Mouse (Mus musculus): Measurements from ENCODE around the gene Ttc12. TPM values are rescaled to one million over a fixed set of nuclear protein-coding genes. Genes with fewer than 3 reads are reported as not detected.

Gene Ttc12
- polyA plus RNA-seq, 2 experiments: 1.0 to 2.3 TPM

- ATAC-seq (ENCODE audit: low FRiP score, low read depth) (no peak), DNase-seq (ENCODE audit: low spot score) (no peak)
- no peaks in the 10 kb centered on the region for H3K9me3 ChIP-seq (ENCODE audit: control insufficient read depth, low read length)
- no peak overlapping the region for H3K4me3 ChIP-seq (replicated peaks; ENCODE audit: low read length)
- peaks cover 24% of the 10 kb centered on the region for H3K36me3 ChIP-seq (ENCODE audit: control insufficient read depth, insufficient read depth, low read length)
- H3K4me2 ChIP-seq (replicated peaks; ENCODE audit: low read depth, low read length, severe bottlenecking): no peak overlapping the region
- no peak overlapping the region for H3K9ac ChIP-seq (ENCODE audit: low read depth, low read length, severe bottlenecking)
- WGBS: 89% methylated on average over 3 of the region's 3 CpGs
- no peaks in the 10 kb centered on the region for H3K4me1 ChIP-seq (ENCODE audit: control insufficient read depth, insufficient read depth, low read length)
- no peaks in the 10 kb centered on the region for H3K27me3 ChIP-seq (ENCODE audit: control insufficient read depth, insufficient read depth, low read length)
- TF ChIP-seq POLR2A (IDR thresholded peaks at IDR 0.05; ENCODE audit: borderline replicate concordance, extremely low read depth, insufficient read depth, insufficient read length): no peak
- no peak overlapping the region for H3K27ac ChIP-seq (replicated peaks; ENCODE audit: low read depth, low read length)
These were observed 23.1 kb upstream of the Ttc12 start for GRCm38 (mm10) chr9:49509094-49509493.

- no peak overlapping the region for H3K4me2 ChIP-seq (replicated peaks; ENCODE audit: low read depth, low read length, severe bottlenecking)
- H3K36me3 ChIP-seq (ENCODE audit: control insufficient read depth, insufficient read depth, low read length): peaks cover 24% of the 10 kb centered on the region
- no peak overlapping the region for H3K27ac ChIP-seq (replicated peaks; ENCODE audit: low read depth, low read length)
- no peaks in the 10 kb centered on the region for H3K9me3 ChIP-seq (ENCODE audit: control insufficient read depth, low read length)
- TF ChIP-seq POLR2A (IDR thresholded peaks at IDR 0.05; ENCODE audit: borderline replicate concordance, extremely low read depth, insufficient read depth, insufficient read length): no peak
- no peaks in the 10 kb centered on the region for H3K27me3 ChIP-seq (ENCODE audit: control insufficient read depth, insufficient read depth, low read length)
- no peak for DNase-seq (ENCODE audit: low spot score)
- 83% methylated on average over 9 of the region's 9 CpGs for WGBS
- ATAC-seq (ENCODE audit: low FRiP score, low read depth): no peak
- H3K4me1 ChIP-seq (ENCODE audit: control insufficient read depth, insufficient read depth, low read length): no peaks in the 10 kb centered on the region
- H3K4me3 ChIP-seq (replicated peaks; ENCODE audit: low read length): no peak overlapping the region
- H3K9ac ChIP-seq (ENCODE audit: low read depth, low read length, severe bottlenecking): no peak overlapping the region
These were observed 22.0 kb upstream of the Ttc12 start for GRCm38 (mm10) chr9:49507829-49508585.

GRCm38 (mm10) chr9:49504658-49505057 is 18.6 kb upstream of the Ttc12 start:
- peaks cover 24% of the 10 kb centered on the region for H3K36me3 ChIP-seq (ENCODE audit: control insufficient read depth, insufficient read depth, low read length)
- WGBS: 64% methylated on average over 5 of the region's 5 CpGs
- no peak overlapping the region for H3K9ac ChIP-seq (ENCODE audit: low read depth, low read length, severe bottlenecking)
- H3K27me3 ChIP-seq (ENCODE audit: control insufficient read depth, insufficient read depth, low read length): no peaks in the 10 kb centered on the region
- DNase-seq (ENCODE audit: low spot score) (no peak), ATAC-seq (ENCODE audit: low FRiP score, low read depth) (no peak)
- no peak overlapping the region for H3K4me2 ChIP-seq (replicated peaks; ENCODE audit: low read depth, low read length, severe bottlenecking)
- TF ChIP-seq POLR2A (IDR thresholded peaks at IDR 0.05; ENCODE audit: borderline replicate concordance, extremely low read depth, insufficient read depth, insufficient read length): no peak
- no peak overlapping the region for H3K27ac ChIP-seq (replicated peaks; ENCODE audit: low read depth, low read length)
- H3K9me3 ChIP-seq (ENCODE audit: control insufficient read depth, low read length): no peaks in the 10 kb centered on the region
- H3K4me1 ChIP-seq (ENCODE audit: control insufficient read depth, insufficient read depth, low read length): no peaks in the 10 kb centered on the region
- H3K4me3 ChIP-seq (replicated peaks; ENCODE audit: low read length): no peak overlapping the region

GRCm38 (mm10) chr9:49502245-49502644 is 16.2 kb upstream of the Ttc12 start:
- 90% methylated on average over 4 of the region's 4 CpGs for WGBS
- peaks cover 10% of the 10 kb centered on the region for H3K36me3 ChIP-seq (ENCODE audit: control insufficient read depth, insufficient read depth, low read length)
- ATAC-seq (ENCODE audit: low FRiP score, low read depth) (no peak), DNase-seq (ENCODE audit: low spot score) (no peak)
- no peak overlapping the region for H3K27ac ChIP-seq (replicated peaks; ENCODE audit: low read depth, low read length)
- H3K4me2 ChIP-seq (replicated peaks; ENCODE audit: low read depth, low read length, severe bottlenecking): no peak overlapping the region
- H3K4me1 ChIP-seq (ENCODE audit: control insufficient read depth, insufficient read depth, low read length): no peaks in the 10 kb centered on the region
- no peaks in the 10 kb centered on the region for H3K9me3 ChIP-seq (ENCODE audit: control insufficient read depth, low read length)
- H3K27me3 ChIP-seq (ENCODE audit: control insufficient read depth, insufficient read depth, low read length): no peaks in the 10 kb centered on the region
- no peak overlapping the region for H3K9ac ChIP-seq (ENCODE audit: low read depth, low read length, severe bottlenecking)
- H3K4me3 ChIP-seq (replicated peaks; ENCODE audit: low read length): no peak overlapping the region
- TF ChIP-seq POLR2A (IDR thresholded peaks at IDR 0.05; ENCODE audit: borderline replicate concordance, extremely low read depth, insufficient read depth, insufficient read length): no peak

GRCm38 (mm10) chr9:49499878-49500277 is 13.9 kb upstream of the Ttc12 start:
- Histone ChIP-seq H3K4me2 (replicated peaks; ENCODE audit: low read depth, low read length, severe bottlenecking) (no peak overlapping the region), H3K27ac (replicated peaks; ENCODE audit: low read depth, low read length) (no peak overlapping the region), H3K4me1 (ENCODE audit: control insufficient read depth, insufficient read depth, low read length) (no peaks in the 10 kb centered on the region), H3K9ac (ENCODE audit: low read depth, low read length, severe bottlenecking) (no peak overlapping the region), H3K9me3 (ENCODE audit: control insufficient read depth, low read length) (no peaks in the 10 kb centered on the region), H3K36me3 (ENCODE audit: control insufficient read depth, insufficient read depth, low read length) (no peaks in the 10 kb centered on the region), H3K27me3 (ENCODE audit: control insufficient read depth, insufficient read depth, low read length) (no peaks in the 10 kb centered on the region), H3K4me3 (replicated peaks; ENCODE audit: low read length) (no peak overlapping the region)
- ATAC-seq (ENCODE audit: low FRiP score, low read depth): no peak
- no peak for DNase-seq (ENCODE audit: low spot score)
- 87% methylated on average over 2 of the region's 2 CpGs for WGBS
- no peak for TF ChIP-seq POLR2A (IDR thresholded peaks at IDR 0.05; ENCODE audit: borderline replicate concordance, extremely low read depth, insufficient read depth, insufficient read length)

All from limb, embryonic 14.5 days (tissue).